Mouse (Mus musculus) mouse embryonic stem cell (cell line): Measurements from ENCODE around the gene Rab37.

Experiments
- in situ Hi-C, 2 experiments: fragments of 300-500 bp; cut with MboI; formaldehyde crosslinking; loops; 1 replicate in 1 of 2; 3 replicates in 1 of 2; pipeline ENCODE4 v1.14.3; 2019 to 2020; ENCODE audit warnings: low sequenced_read_pairs in 2 of 2, low pct_unique_long_range_greater_than_20kb in 1 of 2, mixed read lengths in 1 of 2; ENCODE audit not compliant: unreplicated experiment in 1 of 2

The Rab37 gene

GRCm38 (mm10) chr11:115108176-115108575, 16.9 kb downstream of the Rab37 start:
- in situ Hi-C loops = no loop called here

- in situ Hi-C loops = no loop called here
Observed at GRCm38 (mm10) chr11:115110271-115110670, 19.0 kb downstream of the Rab37 start.

GRCm38 (mm10) chr11:115112196-115112595, 21.0 kb downstream of the Rab37 start:
- in situ Hi-C loops = no loop called here

- in situ Hi-C loops = no loop called here
Observed at GRCm38 (mm10) chr11:115119409-115119808, 28.2 kb downstream of the Rab37 start.

GRCm38 (mm10) chr11:115128483-115128882, 37.3 kb downstream of the Rab37 start:
- in situ Hi-C loops = no loop called here

GRCm38 (mm10) chr11:115129508-115130126, 38.4 kb downstream of the Rab37 start:
- in situ Hi-C loops = no loop called here

- in situ Hi-C loops = no loop called here
Observed at GRCm38 (mm10) chr11:115131768-115132381, 40.6 kb downstream of the Rab37 start.

- in situ Hi-C loops = no loop called here
Observed at GRCm38 (mm10) chr11:115133800-115134199, 42.6 kb downstream of the Rab37 start, which contains the start of gene Cd300lf. Gene Cd300lf, minus strand, starts transcription at chr11:115133992.

GRCm38 (mm10) chr11:115138597-115139262, 47.5 kb downstream of the Rab37 start:
- in situ Hi-C loops = no loop called here

- in situ Hi-C loops = no loop called here
Observed at GRCm38 (mm10) chr11:115141970-115142369, 50.7 kb downstream of the Rab37 start.

GRCm38 (mm10) chr11:115147813-115148212, 56.6 kb downstream of the Rab37 start:
- in situ Hi-C loops = no loop called here

- in situ Hi-C loops = loop anchor here (10.0 to 25.0 kb wide), 2 partner anchors 56 to 112 kb away; partner anchors contain the start of genes Grin2c (in 1 of the 2) and Rab37 (in 1 of the 2)
Observed at GRCm38 (mm10) chr11:115150741-115151254, 59.6 kb downstream of the Rab37 start.

- in situ Hi-C loops = loop anchor here (10.0 to 25.0 kb wide), 2 partner anchors 57 to 110 kb away; partner anchors contain the start of genes Grin2c (in 1 of the 2) and Rab37 (in 1 of the 2)
Observed at GRCm38 (mm10) chr11:115151755-115152429, 60.7 kb downstream of the Rab37 start.

- in situ Hi-C loops = loop anchor here (10.0 to 25.0 kb wide), 2 partner anchors 58 to 109 kb away; partner anchors contain the start of genes Grin2c (in 1 of the 2) and Rab37 (in 1 of the 2)
Observed at GRCm38 (mm10) chr11:115153088-115153487, 61.9 kb downstream of the Rab37 start.

GRCm38 (mm10) chr11:115153699-115154292, 62.6 kb downstream of the Rab37 start:
- in situ Hi-C loops = loop anchor here (10.0 to 25.0 kb wide), 2 partner anchors 59 to 109 kb away; partner anchors contain the start of genes Grin2c (in 1 of the 2) and Rab37 (in 1 of the 2)

- in situ Hi-C loops = loop anchor here (5.0 to 25.0 kb wide), 3 partner anchors 60 to 107 kb away; partner anchors contain the start of genes Rab37 (in 2 of the 2) and Grin2c (in 1 of the 2)
Observed at GRCm38 (mm10) chr11:115155053-115155634, 63.9 kb downstream of the Rab37 start.

- in situ Hi-C loops = loop anchor here (5.0 to 25.0 kb wide), 3 partner anchors 63 to 104 kb away; partner anchors contain the start of genes Rab37 (in 2 of the 2) and Grin2c (in 1 of the 2)
Observed at GRCm38 (mm10) chr11:115157933-115158719, 66.9 kb downstream of the Rab37 start.
